Mouse (Mus musculus): ENCODE measurements at regions not wholly inside any gene's neighbourhood (a gene's known extent, or its start where the extent isn't known, plus 50 kb on each side); places are given as distances from the start of the nearest gene placed in this dataset.

DNA sequence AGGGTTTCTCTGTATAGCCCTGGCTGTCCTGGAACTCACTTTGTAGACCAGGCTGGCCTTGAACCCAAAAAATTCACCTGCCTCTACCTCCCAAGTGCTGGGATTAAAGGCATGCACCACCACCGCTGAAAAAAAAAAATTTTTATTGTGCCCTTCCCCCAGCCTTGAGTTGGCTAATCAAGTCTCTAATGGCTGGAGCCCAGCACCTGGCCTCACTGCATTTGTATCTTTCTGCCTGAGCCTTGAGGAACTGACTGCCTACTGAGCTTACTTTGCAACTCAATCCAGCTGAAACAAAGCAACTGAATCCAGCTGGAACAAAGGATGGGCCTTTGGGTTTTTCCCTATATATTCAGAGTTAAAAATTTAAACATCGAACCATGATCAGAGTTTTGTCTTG is 153.3 kb upstream of the Ccnh start:
- no peak for ATAC-seq (ENCODE audit: low FRiP score, low TSS enrichment)

DNA sequence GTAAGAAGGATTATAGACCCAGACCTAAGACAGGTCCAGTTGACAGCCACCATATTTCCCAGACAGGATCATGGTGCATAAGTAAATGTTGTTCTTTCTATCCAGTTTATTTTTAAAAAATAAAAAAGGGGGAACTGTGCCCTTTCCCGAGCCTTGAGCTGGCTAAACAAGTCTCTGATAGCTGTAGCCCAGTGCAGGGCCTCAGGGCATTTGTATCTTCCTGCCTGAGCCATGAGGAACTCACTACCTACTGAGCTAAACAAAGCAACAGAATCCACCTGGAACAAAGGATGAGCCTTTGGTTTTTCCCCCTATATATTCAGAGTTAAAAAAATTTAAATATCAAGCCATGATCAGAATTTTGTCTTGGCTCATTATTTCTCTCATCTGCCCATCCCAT is 152.4 kb upstream of the Ccnh start:
- Histone ChIP-seq H3K27ac (replicated peaks; ENCODE audit: low read depth, low read length) (no peak overlapping the region), H3K9me3 (ENCODE audit: control insufficient read depth, low read length) (peaks cover 6% of the 10 kb centered on the region; the same call in 1 of the 2 replicates), H3K4me1 (ENCODE audit: control insufficient read depth, insufficient read depth, low read length) (no peaks in the 10 kb centered on the region), H3K4me2 (ENCODE audit: low read length) (no peak overlapping the region), H3K4me3 (replicated peaks; ENCODE audit: low read depth, low read length) (no peak overlapping the region), H3K27me3 (ENCODE audit: control insufficient read depth, insufficient read depth, low read length) (no peaks in the 10 kb centered on the region), H3K9ac (replicated peaks; ENCODE audit: low read length) (no peak overlapping the region), H3K36me3 (ENCODE audit: control insufficient read depth, insufficient read depth, low read length) (no peaks in the 10 kb centered on the region)
- no peak for ATAC-seq (ENCODE audit: low FRiP score, low TSS enrichment)
- 76% methylated on average over 1 of the region's 1 CpGs for WGBS
- DNase-seq: no peak

More for the DNA sequence above, 153.3 kb upstream of the Ccnh start:
- DNase-seq: no peak
- Histone ChIP-seq H3K27ac (replicated peaks; ENCODE audit: low read depth, low read length) (no peak overlapping the region), H3K9ac (replicated peaks; ENCODE audit: low read length) (no peak overlapping the region), H3K36me3 (ENCODE audit: control insufficient read depth, insufficient read depth, low read length) (no peaks in the 10 kb centered on the region), H3K4me1 (ENCODE audit: control insufficient read depth, insufficient read depth, low read length) (no peaks in the 10 kb centered on the region), H3K4me3 (replicated peaks; ENCODE audit: low read depth, low read length) (no peak overlapping the region), H3K27me3 (ENCODE audit: control insufficient read depth, insufficient read depth, low read length) (no peaks in the 10 kb centered on the region), H3K9me3 (ENCODE audit: control insufficient read depth, low read length) (peaks cover 6% of the 10 kb centered on the region; the same call in 1 of the 2 replicates), H3K4me2 (ENCODE audit: low read length) (no peak overlapping the region)
- WGBS: 76% methylated on average over 2 of the region's 2 CpGs

DNA sequence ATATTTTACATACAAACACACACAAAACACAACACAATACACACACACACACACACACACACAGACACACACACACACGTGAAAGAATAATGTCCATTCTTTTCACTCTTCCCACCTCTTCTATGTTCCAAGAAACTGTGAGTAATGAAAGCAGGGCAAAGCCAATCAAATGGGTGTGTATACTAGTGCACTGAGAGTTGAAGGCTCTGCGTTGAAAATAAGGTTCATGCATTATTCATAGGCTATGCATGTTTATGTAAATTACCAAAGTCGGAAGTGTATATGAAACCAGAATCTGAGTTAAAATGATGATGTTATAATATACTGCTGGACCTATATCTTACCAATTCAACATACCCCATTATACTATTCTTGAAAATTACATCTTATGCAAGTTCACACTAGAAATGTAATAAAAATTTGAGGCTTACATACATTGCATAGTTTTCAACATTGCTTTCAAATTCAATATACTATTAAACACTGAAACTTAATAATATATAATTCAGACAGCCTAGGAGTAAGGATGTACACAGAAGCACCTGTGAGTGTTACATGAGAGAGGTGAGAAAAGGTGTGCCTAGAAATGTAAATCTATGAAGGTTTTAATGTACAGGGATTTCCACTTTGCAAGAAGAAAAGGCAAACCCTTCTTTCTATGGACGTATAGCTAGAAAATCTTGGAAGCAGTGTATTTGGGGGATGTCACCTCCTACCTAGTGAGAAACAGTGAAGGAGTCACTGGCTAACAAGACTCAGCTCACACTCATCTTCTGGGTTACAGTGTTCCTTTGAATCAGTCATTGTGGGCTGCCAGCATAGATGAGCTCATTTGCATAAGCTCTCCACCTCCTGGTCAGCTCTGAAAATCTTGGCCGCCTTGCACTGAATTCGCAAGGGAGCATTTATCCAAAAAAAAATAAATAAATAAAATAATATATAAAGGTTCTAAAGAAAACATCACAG is 122.3 kb upstream of the Ccnh start:
- Histone ChIP-seq H3K27me3 (ENCODE audit: control insufficient read depth, insufficient read depth, low read length) (no peaks in the 10 kb centered on the region), H3K4me1 (ENCODE audit: control insufficient read depth, insufficient read depth, low read length) (peaks cover 7% of the 10 kb centered on the region), H3K27ac (replicated peaks; ENCODE audit: low read depth, low read length) (peak overlapping the region; percentile 73), H3K4me3 (replicated peaks; ENCODE audit: low read depth, low read length) (no peak overlapping the region), H3K9ac (replicated peaks; ENCODE audit: low read length) (no peak overlapping the region), H3K9me3 (ENCODE audit: control insufficient read depth, low read length) (no peaks in the 10 kb centered on the region), H3K4me2 (ENCODE audit: low read length) (peak overlapping the region; percentile 23; the same call in 1 of the 2 replicates), H3K36me3 (ENCODE audit: control insufficient read depth, insufficient read depth, low read length) (no peaks in the 10 kb centered on the region)
- ATAC-seq (ENCODE audit: low FRiP score, low TSS enrichment): peak; percentile 88
- WGBS: 10% methylated on average over 6 of the region's 6 CpGs
- peak; percentile 76 for DNase-seq

DNA sequence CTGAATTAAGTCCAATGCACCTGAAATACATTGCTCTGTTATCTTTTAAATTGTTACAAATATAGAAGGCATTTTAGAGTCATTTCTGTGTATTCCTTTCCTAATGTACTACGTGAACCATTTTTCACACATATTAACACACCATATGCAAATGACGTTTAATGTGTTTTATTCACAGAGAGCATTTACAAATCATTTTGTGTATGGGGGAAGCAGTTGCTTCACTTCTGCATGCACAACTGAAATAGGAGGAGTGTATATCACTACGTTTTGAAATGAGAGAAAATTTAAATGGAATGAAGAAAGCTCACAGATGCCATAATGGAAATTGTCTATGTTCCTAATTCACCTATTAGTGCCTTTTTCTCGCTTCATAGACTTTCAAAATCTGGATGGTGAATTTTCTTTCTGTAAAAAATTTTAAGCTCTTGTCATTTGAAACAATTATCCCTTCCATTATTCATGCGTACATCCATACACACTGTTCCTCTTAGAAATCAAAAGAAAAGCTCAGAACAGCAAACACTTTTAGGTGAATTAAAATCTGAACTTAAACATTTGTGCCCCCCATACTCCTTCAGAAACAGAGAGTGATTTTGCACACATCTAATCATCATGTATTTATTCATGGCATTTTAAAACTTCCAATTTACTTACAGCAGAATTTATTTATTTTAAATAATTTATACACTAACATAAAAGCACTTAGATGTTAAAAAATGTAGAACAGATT is 121.5 kb upstream of the Ccnh start:
- Histone ChIP-seq H3K36me3 (ENCODE audit: control insufficient read depth, insufficient read depth, low read length) (no peaks in the 10 kb centered on the region), H3K4me3 (replicated peaks; ENCODE audit: low read depth, low read length) (no peak overlapping the region), H3K4me1 (ENCODE audit: control insufficient read depth, insufficient read depth, low read length) (peaks cover 7% of the 10 kb centered on the region), H3K9ac (replicated peaks; ENCODE audit: low read length) (no peak overlapping the region), H3K27ac (replicated peaks; ENCODE audit: low read depth, low read length) (peak overlapping the region; percentile 73), H3K27me3 (ENCODE audit: control insufficient read depth, insufficient read depth, low read length) (no peaks in the 10 kb centered on the region), H3K4me2 (ENCODE audit: low read length) (peak overlapping the region; percentile 23; the same call in 1 of the 2 replicates), H3K9me3 (ENCODE audit: control insufficient read depth, low read length) (no peaks in the 10 kb centered on the region)
- DNase-seq (peak; percentile 39), ATAC-seq (ENCODE audit: low FRiP score, low TSS enrichment) (no peak)
- 33% methylated on average over 5 of the region's 5 CpGs for WGBS

DNA sequence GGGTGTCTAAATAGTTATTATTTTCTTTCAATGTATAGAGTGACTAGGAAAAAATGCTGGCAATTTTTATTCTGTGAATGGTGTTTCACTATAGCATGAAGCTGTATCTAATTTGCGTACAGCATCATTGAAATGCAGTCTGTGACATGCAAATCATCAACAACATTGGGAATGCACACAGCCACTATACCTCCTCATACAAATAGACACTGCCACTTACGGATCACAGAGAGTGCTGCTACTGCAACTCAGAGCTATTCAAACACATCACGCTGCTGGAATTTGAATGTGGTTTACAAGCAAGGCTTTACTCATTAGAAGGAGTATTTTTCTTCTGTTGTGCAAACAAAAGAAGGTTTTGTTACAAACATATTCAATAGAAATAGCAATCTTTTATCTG is 120.8 kb upstream of the Ccnh start:
- whole genome bisulfite sequencing: 18% methylated on average over 3 of the region's 3 CpGs
- H3K4me1 ChIP-seq (ENCODE audit: control insufficient read depth, insufficient read depth, low read length): peaks cover 7% of the 10 kb centered on the region
- DNase-seq (peak; percentile 71), ATAC-seq (ENCODE audit: low FRiP score, low TSS enrichment) (peak; percentile 77)
- H3K27ac ChIP-seq (replicated peaks; ENCODE audit: low read depth, low read length): peak overlapping the region; percentile 71
- H3K27me3 ChIP-seq (ENCODE audit: control insufficient read depth, insufficient read depth, low read length): no peaks in the 10 kb centered on the region
- H3K4me3 ChIP-seq (replicated peaks; ENCODE audit: low read depth, low read length): no peak overlapping the region
- H3K9ac ChIP-seq (replicated peaks; ENCODE audit: low read length): no peak overlapping the region
- H3K36me3 ChIP-seq (ENCODE audit: control insufficient read depth, insufficient read depth, low read length): no peaks in the 10 kb centered on the region
- no peaks in the 10 kb centered on the region for H3K9me3 ChIP-seq (ENCODE audit: control insufficient read depth, low read length)
- no peak overlapping the region for H3K4me2 ChIP-seq (ENCODE audit: low read length)

DNA sequence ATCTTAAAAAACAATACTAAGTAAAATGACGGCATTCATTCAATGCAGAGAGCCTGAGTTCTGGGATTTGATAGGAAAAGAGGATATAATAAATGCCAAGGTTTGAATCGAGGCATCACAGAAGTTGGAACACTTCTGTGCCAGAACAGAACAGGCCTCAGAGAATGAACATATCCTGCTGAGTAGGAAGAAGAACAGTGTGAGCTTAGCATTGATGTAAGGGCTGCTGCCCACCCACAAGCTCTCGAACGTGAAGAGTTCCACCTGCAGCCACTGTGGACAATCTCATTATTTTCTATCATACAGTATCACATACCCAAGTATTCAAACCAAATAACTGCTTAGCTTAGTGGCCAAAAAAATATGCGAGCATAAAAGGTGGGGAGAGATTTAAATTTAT is 105.9 kb upstream of the Ccnh start:
- Histone ChIP-seq H3K27ac (replicated peaks; ENCODE audit: low read depth, low read length) (no peak overlapping the region), H3K36me3 (ENCODE audit: control insufficient read depth, insufficient read depth, low read length) (no peaks in the 10 kb centered on the region), H3K9ac (replicated peaks; ENCODE audit: low read length) (no peak overlapping the region), H3K27me3 (ENCODE audit: control insufficient read depth, insufficient read depth, low read length) (no peaks in the 10 kb centered on the region), H3K9me3 (ENCODE audit: control insufficient read depth, low read length) (no peaks in the 10 kb centered on the region), H3K4me2 (ENCODE audit: low read length) (no peak overlapping the region), H3K4me1 (ENCODE audit: control insufficient read depth, insufficient read depth, low read length) (no peaks in the 10 kb centered on the region), H3K4me3 (replicated peaks; ENCODE audit: low read depth, low read length) (no peak overlapping the region)
- WGBS: 75% methylated on average over 5 of the region's 5 CpGs
- DNase-seq: no peak
- ATAC-seq (ENCODE audit: low FRiP score, low TSS enrichment): no peak

DNA sequence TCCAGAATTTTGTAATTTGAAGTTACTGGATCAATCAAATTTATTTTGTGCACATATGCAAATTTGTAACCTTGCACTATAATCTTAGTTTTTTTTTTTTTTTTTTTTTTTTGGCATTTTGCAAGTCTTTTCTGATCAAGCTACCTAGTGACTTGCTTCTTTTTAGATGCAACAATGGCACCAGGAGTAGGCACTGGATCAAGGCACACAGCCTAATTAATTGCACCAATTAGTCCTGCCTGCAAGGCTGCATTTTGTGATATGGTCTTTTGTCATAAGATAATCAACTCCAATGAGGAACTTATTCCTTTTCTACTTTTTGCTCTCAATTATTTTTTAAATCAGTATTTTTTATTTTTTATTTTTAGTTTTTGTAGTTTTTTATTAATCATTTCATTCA is 105.5 kb upstream of the Ccnh start:
- Histone ChIP-seq H3K27me3 (ENCODE audit: control insufficient read depth, insufficient read depth, low read length) (no peaks in the 10 kb centered on the region), H3K36me3 (ENCODE audit: control insufficient read depth, insufficient read depth, low read length) (no peaks in the 10 kb centered on the region), H3K27ac (replicated peaks; ENCODE audit: low read depth, low read length) (no peak overlapping the region), H3K4me1 (ENCODE audit: control insufficient read depth, insufficient read depth, low read length) (no peaks in the 10 kb centered on the region), H3K4me2 (ENCODE audit: low read length) (no peak overlapping the region), H3K4me3 (replicated peaks; ENCODE audit: low read depth, low read length) (no peak overlapping the region), H3K9ac (replicated peaks; ENCODE audit: low read length) (no peak overlapping the region), H3K9me3 (ENCODE audit: control insufficient read depth, low read length) (no peaks in the 10 kb centered on the region)
- ATAC-seq (ENCODE audit: low FRiP score, low TSS enrichment) (no peak), DNase-seq (no peak)

DNA sequence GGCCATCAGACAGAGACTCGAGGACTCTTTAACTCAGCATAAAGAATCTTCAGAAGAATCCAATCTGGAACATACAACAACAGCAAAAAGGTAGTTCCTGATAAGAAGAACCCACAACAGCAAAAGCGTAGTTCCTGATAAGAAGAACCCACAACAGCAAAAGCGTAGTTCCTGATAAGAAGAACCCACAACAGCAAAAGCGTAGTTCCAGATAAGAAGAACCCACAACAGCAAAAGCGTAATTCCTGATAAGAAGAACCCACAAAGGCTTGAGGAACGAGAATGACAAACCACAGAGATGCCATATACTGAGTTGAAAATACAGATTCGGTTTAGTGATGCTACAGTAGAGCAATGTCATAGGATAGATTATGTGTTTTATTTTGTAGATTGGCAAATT is 93.0 kb upstream of the Ccnh start:
- H3K36me3 ChIP-seq (ENCODE audit: control insufficient read depth, insufficient read depth, low read length): no peaks in the 10 kb centered on the region
- H3K9ac ChIP-seq (replicated peaks; ENCODE audit: low read length): no peak overlapping the region
- H3K4me1 ChIP-seq (ENCODE audit: control insufficient read depth, insufficient read depth, low read length): no peaks in the 10 kb centered on the region
- DNase-seq (no peak), ATAC-seq (ENCODE audit: low FRiP score, low TSS enrichment) (no peak)
- H3K27ac ChIP-seq (replicated peaks; ENCODE audit: low read depth, low read length): no peak overlapping the region
- no peak overlapping the region for H3K4me3 ChIP-seq (replicated peaks; ENCODE audit: low read depth, low read length)
- WGBS: 90% methylated on average over 7 of the region's 7 CpGs
- H3K4me2 ChIP-seq (ENCODE audit: low read length): no peak overlapping the region
- H3K9me3 ChIP-seq (ENCODE audit: control insufficient read depth, low read length): no peaks in the 10 kb centered on the region; the same call in 1 of the 2 replicates
- H3K27me3 ChIP-seq (ENCODE audit: control insufficient read depth, insufficient read depth, low read length): no peaks in the 10 kb centered on the region

Data from midbrain, embryonic 14.5 days (tissue).